Mouse (Mus musculus) left cerebral cortex, postnatal 14 days (tissue): Measurements from ENCODE around the gene Teddm2. TPM values are rescaled to one million over a fixed set of nuclear protein-coding genes. Genes with fewer than 3 reads are reported as not detected.
"Not testable (repeated sequence)": the region's sequence is repeated elsewhere in the genome, so short reads cannot be mapped to it uniquely, and the experiment has no call there.

Experiments used
- DNase-seq, 2 experiments: peaks; one replicate each; pipeline ENCODE4 v3.0.0; 2021 to 2022; ENCODE audit warnings: low spot score in 2 of 2, mixed read lengths in 1 of 2
- intact Hi-C: fragments of 180-260 bp; cut with DNase I; formaldehyde crosslinking; loops from one replicate; pipeline ENCODE4 v1.15.1; 2025
- total RNA-seq, 2 experiments: library from RNA; stranded (reverse); gene quantifications; 2 replicates each; pipeline ENCODE4 v1.2.3; 2021

Gene Teddm2
- total RNA-seq, 2 experiments from 2014 or later = 3.3 to 3.4 TPM

DNA sequence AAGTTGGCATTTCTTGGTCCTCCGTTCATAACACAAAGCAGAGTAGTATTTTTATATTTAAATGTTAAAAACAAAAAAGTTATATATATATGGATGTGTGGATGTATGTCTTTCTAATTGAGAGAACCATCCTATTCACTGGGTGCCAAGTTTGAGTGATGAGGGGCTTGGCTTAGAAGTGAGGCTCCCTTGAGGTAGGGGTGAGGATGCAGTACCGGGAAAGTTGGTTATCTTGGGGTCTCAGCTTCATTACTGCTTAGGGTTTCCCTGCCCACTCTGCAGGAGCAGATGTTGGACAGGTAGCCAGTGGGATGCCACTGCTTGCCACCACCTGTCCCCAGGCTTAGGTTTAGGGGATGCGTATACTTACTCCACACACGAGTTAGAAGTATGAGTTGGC, 8.7 kb upstream of the Teddm2 start:
- no peak for DNase-seq
- intact Hi-C loops = no loop called here

- no peak for DNase-seq
- intact Hi-C loops = no loop called here
Measured at GRCm38 (mm10) chr1:153908208-153908607, 8.2 kb upstream of the Teddm2 start.

GRCm38 (mm10) chr1:153905884-153906283, 5.9 kb upstream of the Teddm2 start:
- intact Hi-C loops = no loop called here
- DNase-seq = no peak

- DNase-seq = no peak
- intact Hi-C loops = no loop called here
Measured at GRCm38 (mm10) chr1:153904236-153904635, 4.2 kb upstream of the Teddm2 start.

DNA sequence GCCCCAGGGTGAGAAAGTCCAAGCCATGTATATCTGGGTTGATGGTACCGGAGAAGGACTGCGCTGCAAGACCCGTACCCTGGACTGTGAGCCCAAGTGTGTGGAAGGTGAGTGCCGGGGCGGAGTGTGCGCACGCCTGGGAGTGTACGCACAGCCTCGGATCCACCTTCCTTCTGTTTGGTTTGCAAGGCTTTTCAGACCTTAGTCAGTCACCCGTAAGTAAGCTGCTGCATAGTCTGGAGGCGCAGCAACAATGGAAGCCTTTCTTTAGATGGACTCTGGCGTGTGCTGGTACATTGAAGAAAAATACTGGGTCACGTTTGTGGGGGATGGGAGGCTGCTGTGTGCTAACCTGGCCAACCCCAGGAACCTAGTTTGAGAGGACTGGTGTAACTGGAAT, 3.0 kb upstream of the Teddm2 start:
- intact Hi-C loops = no loop called here
- no peak for DNase-seq

DNA sequence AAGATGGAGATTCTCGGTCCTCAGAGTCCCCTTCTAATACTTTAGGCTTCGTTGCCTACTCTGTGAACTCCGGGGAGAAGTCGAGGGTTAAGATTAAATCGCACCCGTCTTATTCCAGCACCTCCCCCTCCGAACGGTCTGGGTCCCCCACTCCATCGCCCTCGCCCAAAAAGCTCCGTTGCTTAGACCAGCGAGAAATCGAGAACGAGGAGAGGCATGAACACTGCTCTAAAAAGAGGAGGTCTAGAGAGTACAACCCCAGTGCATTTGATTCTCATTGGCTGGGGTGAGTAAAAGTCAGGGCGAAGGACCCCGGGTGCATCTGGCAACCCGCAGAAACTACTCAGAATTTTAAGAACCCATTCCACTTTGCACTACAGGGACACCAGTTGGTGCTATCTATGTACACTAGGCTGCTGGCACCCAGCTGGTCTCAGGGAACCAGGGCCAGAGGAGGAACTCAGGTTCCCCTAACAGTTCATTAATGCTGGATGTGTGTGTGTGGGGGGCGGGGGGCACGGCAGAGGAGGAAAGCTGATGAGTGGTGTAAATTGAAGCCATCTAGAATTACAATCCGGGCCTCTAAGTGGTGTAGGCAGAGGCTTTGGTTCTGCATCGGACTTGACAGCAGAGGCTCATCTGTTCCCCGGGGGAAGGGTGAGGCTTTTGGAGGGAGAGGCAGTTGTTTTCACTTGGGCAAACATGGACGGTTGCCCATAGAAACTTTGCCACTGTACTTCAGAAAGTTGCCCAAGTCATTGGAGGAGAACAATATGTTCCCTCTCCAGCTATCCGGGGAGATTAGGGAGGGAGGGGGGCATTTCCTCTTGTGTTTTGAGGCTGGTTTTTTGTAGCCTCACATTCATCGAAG, 1.1 kb upstream of the Teddm2 start:
- intact Hi-C loops = no loop called here
- DNase-seq = no peak

DNA sequence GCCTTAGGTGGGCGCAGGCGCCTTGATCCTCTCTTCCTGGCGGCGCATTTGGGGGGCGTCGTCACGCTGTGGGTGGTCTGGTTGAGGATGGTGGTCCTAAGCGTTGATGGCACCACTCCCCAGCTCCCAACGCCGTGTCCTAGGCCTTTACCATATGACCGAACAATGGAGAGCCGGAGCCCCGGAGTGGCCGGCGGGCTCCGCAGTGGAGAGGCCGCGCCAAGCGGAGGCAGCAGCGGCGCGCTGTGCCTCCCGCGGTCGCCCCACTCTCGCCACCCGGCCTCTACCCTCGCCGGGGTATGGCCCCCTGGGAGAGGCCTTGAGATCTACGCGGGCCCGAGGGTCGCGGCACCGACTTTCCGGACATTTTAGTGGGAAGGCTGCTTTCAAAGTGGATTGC, 353 bp upstream of the Teddm2 start:
- intact Hi-C loops = no loop called here
- no peak for DNase-seq

DNA sequence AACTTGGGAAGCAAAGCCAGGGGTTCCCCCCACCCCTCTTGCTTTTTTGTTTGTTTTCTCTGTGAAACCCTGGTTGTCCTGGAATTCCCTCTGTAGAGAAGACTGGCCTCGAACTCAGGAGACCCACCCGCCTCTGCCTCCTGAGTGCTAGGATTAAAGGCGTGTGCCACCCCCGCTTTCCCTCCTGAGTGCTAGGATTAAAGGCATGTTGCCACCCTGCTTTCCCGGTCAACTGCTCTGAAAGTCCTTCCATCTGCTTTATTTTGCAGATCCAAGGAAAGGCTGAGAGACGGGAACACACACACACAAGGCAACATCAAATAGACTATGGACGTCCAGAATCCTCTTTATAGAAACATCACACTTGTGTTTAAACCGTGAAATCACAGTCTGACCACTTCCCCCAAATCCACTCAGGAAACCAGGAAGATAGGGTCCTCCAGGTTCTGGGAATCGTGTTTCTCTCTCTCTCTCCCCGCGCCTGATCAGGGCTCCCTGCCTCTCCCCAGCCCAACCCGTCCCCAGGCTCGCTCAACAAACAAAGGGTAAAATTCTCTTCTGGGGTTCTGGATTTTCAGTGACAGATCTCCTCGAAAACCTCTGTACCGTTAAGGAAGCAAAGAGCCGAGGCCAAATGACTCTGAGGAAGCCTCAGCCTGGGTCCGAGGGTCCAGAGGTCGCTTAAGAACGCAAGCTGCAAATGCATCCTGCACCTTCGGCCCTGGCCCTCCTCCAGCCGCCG, 868 bp downstream of the Teddm2 start:
- DNase-seq = no peak
- intact Hi-C loops = loop anchor here (1.0 to 5.0 kb wide), 2 partner anchors 219 to 828 kb away; no protein-coding TSS in a partner anchor

DNA sequence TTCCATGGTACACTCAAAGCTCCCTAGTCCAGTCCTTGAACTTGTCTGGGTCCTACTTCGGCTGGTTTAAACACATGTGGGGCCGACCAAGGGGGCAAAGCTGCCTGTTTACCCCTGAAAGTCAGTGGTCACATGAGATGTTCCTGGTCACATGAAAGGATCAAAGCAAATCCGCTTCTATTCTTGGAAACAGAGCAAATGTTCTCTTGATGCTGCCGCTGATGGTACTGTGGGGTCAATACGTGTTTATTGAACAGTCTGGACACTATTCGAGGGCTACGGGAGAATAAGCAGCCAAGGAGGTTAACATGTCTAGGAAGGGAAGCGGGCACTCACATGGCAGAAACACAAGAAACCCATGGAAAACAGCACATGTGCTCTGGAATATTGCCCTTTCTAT, 2.8 kb downstream of the Teddm2 start:
- no peak for DNase-seq
- intact Hi-C loops = loop anchor here (5.0 kb wide), 1 partner anchor 830 kb away; no protein-coding TSS in a partner anchor

DNA sequence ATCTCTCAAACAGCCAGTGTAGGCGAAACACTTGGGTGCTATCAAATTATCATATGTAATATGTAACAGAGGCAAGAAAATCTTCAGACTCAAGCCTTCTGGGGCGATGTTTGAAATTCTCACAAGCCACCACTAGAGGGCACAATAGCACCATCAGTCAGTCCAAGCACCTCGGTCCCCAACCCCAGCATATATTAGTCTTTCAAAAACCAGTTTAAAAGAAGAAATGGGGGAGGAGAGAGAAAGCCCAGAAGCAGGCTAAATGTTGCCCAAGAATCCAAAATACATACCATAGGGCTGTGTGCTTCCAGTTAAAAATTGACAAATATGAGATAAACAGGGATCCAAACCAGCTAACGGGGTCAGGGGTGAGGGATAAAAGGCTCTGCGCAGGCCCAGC, 5.0 kb downstream of the Teddm2 start:
- intact Hi-C loops = loop anchor here (1.0 to 5.0 kb wide), 3 partner anchors 137 to 832 kb away; no protein-coding TSS in a partner anchor
- DNase-seq = peak; percentile 88 to 90

- intact Hi-C loops = no loop called here
- no peak for DNase-seq
Measured at GRCm38 (mm10) chr1:153894201-153894893, 5.7 kb downstream of the Teddm2 start.

DNA sequence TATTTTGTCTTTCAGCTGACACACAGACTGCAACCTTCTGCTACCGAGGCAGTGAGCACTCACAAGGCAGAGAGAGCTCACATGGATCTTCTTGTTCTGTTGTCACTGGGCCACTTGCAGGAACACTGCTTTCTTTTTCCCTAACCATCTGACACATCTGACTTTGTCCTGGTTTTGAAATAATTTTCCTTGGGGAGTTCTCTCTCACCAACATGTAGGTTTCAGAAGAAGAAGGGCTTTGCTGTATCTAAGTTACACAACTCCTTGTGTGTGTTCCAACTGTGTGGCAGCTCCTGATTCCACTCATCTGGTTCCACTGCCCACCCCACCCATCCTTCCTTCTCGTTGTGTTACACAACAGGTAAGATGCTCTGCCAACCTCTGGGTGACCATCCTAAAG, 6.3 kb downstream of the Teddm2 start:
- intact Hi-C loops = no loop called here
- no peak for DNase-seq

DNA sequence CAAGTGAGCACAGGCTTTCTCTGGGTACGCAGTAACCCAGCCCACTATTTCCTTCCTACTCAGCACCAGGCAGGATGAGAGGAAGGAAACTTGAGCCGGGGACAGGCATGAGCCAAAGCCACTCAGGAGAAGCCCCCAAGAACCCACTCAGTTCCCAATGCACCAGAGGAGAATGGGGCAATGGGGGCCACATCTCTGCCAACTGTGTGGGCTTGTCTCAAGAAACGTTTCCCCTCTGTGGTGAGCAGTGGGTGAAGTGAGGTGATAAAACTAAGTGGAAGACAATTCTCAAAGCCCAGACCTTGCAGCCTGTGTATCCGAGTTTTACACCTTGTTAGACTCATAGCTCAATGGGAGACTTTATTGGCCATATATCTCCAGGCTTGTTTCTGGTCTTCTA, 8.6 kb downstream of the Teddm2 start, which contains the start of gene Teddm1a:
TSS of gene Teddm1a (plus strand) at position 301 of the 400 bp plus-strand sequence.
- intact Hi-C loops = no loop called here
- DNase-seq = no peak

DNA sequence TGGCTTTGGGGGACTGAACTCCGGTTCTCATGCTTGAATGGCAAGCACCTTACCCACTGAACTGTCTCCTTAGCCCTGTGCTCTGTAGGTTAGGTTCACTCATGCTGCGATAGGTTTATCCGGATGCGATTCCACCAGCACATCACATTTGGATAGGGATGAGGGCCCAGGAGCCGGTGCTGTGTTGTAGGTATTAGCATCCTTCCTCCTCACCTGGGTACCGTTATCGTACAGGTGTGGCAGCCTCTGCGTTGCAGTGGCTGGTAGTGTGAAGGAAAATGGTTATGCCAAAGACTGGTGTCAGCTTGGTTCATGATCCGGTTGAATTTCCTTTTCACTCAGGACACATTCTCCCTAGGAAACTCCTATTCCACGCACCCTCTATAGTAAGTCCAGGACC, 9.9 kb downstream of the Teddm2 start:
- DNase-seq = no peak
- intact Hi-C loops = no loop called here

DNA sequence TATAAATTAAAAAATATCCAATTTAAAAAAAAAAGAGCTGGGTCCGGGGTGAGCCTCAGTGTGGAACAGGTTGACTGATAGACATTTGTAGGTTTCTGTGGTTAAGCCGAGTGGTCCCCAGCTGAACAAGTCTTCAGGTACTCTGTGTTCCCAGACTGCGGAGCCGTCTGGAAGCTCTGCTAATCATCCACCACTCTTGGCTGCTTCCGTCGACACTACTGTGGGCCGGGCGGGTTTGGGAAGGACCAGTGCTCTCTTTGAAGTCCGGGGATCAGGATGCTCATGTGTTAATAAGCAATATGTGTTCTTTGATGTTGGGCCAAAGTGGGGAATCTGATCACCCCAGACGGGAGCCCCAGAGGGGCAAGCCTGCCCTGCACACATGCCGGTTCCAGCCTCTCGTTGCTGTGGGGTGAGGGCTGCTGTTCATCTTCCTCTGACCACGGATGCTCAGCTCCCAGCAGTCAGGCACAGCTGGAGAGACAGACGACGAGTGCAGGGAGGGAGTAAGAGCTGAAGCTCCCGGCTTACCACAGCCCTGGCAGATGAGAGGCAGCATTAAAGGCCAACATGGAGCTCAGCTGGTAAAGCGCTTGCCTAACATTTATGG, 13.9 kb downstream of the Teddm2 start:
- DNase-seq = no peak
- intact Hi-C loops = no loop called here

GRCm38 (mm10) chr1:153880391-153880790, 19.6 kb downstream of the Teddm2 start:
- intact Hi-C loops, DNase-seq: not testable (repeated sequence)

- intact Hi-C loops = no loop called here
- DNase-seq = no peak
Measured at GRCm38 (mm10) chr1:153874045-153874444, 26.0 kb downstream of the Teddm2 start, which contains the start of gene Teddm1b. Gene Teddm1b, plus strand, starts transcription at chr1:153874345.

DNA sequence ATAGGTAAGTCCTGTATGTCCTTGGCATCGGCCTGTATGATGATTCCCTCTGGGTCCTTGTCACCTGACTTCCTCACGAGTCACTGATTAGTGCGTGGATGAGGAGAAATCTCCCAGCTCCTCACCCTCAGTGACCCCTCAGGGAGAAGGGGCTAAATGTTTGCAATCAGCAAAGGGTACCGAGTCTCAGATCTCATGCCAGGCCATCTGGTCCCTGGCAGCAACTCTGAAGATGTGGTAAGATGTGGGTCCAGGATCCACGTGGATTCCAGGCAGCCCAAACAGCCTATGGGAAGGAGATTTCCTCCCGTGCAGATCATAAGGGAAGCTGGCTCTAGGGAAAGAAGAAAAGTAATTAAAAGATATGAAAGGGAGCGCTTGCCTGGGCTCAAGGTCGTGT, 44.1 kb downstream of the Teddm2 start:
- intact Hi-C loops = no loop called here
- no peak for DNase-seq

DNA sequence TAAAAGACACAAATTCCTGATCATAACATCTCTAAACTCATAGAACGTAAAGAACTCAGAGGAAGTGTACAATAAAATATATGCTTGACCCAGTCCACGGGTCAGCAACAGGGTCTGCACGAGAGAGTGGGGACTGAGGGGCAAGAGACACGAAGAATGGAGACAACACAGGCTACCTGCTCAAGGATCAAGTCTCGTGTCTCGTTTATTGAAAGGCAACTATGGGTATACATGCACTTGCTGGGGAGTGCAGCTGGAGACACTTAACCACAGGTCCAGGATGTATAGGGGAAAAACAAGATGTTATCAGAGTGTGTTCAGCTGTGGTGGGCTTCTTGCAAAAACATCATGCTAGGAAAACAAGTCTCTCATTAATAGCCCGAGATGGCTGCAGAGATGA, 47.3 kb downstream of the Teddm2 start:
- intact Hi-C loops = not testable (repeated sequence)

More for the DNA sequence above, 47.3 kb downstream of the Teddm2 start:
- DNase-seq = not testable (repeated sequence)
